Mouse (Mus musculus): ENCODE measurements around the gene Dhrs9.
A peak's percentile ranks its signal among the peaks of the same experiment; 100 is the strongest.
"Not testable (repeated sequence)": the region's sequence is repeated elsewhere in the genome, so short reads cannot be mapped to it uniquely, and the experiment has no call there.

Dhrs9 gene

DNA sequence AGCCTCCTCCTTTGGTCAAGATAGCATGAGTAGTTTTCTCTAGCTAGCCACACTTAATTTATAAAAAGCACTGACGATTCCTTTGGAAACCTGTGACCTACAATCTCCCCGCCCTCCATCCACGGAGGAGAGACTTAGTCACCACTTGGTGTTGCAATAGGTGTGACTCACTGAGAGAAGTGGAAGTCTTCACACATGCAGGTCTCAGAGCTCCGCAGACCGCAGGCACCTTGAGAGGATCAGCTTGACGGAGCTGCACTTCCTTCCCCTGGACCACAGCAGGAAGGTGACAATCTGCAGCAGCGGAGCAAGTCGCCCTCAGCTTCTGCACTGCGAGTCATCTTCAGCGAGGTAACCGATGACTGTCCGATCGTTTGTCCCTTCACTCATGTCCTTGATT is at the start of gene Dhrs9:
Gene Dhrs9 (plus strand): TSS at position 165 of the 400 bp plus-strand sequence.
- no peak for DNase-seq

DNA sequence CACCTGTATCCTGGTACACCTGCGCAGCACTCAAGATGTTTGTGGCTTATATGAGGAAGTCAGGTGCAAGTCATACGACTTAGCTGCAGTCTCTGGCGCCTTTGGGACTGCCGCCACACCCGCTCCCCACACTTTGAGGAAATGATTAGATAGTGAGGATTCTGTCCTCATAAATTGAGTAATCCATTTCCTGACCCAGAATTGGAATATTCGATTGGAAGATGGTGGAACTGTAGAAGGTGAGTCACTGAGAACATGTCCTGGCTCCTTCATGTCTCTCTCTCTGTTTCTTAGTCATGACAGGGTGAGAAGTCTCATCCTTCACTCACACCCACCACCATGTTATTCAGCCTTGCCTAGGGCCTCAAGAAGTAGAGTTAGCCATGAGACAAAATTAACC is 48.7 kb upstream of the Dhrs9 start:
- not testable (repeated sequence) for DNase-seq

DNA sequence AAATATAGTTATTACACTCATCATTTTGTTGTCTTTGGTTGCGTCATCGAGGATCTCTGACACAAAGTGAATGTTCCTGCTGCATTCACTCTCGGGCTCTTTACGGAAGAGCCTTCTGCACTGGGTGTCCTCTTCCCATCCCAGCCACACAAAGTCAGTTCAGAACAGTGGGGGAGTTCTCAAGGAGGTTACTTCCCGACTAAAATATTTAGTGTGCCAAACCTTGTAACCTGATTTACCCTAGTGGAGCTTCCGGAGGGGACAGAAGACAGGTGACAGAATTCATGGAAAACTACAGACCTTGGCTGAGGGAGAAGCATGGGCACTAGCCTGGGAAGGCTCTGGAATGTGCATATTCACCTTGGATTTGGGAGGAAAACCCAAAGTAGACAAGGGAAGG is 38.7 kb upstream of the Dhrs9 start:
- DNase-seq, result no peak

DNA sequence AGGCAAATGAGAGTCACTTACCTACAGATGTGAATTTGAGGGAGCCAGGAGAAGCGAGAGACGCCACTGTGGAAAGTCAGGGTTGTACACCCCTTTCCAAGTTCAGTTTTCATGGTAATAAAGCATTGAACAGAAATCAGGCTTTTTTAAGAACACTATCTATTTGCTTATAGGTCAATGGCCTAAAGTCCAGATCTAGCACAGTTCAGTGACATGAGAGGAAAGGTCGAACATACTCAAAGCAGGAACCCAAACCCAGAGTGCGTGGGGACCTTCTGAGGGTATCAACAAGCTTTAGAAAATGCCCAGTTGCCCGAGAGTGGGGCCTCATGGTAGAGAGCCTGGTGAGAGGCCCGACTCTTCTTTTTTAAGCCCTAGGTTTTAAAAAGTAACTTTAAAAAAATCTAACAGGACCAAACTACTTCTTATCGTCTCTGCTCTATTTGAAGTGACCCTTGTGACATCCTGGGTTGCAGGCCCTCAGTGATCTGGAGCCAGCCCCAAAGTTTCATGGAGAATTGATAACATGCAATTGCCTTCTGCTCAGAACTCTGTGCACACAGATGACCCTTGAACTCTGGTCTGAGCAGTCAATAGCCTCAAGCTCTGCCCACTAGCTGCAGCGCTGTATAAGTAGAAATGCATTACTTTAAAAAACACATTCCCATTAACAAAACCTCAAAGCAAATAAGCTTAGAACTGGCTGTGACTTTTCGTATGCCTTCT is 37.6 kb upstream of the Dhrs9 start, which contains the start of gene Abcb11:
Gene Abcb11 (minus strand): TSS at position 121 of the 726 bp plus-strand sequence.
- DNase-seq, result no peak

DNA sequence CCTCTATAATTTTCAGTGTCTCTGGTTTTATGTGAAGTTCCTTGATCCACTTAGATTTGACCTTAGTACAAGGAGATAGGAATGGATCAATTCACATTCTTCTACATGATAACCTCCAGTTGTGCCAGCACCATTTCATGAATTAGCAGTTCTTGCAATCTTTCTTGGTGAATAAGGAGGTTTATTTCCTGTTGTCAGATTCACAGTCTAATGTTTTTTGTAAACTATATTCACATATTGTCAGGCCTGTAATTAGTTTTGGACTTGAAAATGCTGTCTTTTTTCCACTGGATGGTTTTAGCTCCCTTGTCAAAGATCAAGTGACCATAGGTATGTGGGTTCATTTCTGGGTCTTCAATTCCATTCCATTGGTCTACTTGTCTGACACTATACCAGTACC is 24.8 kb upstream of the Dhrs9 start:
- DNase-seq, result not testable (repeated sequence)

DNA sequence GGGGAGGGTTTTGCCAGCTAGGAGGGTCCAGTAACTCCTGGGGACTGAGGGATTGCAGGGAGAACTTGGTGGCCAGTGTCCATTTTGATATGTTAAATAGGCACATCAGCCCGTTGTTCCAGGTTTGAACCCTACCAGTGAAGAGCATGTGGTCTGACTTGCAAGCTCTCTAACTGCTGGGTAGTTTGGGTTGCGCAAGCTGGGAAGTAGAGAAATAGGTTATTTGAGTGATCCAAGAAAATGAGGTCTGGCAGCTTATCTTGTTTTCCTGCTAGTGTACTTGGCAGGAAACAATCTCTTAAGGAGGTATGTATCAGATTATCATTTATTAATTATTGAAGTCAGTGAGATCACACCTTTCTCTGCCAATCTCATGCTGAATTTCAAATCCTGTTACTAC is 15.4 kb upstream of the Dhrs9 start:
- no peak for DNase-seq

DNA sequence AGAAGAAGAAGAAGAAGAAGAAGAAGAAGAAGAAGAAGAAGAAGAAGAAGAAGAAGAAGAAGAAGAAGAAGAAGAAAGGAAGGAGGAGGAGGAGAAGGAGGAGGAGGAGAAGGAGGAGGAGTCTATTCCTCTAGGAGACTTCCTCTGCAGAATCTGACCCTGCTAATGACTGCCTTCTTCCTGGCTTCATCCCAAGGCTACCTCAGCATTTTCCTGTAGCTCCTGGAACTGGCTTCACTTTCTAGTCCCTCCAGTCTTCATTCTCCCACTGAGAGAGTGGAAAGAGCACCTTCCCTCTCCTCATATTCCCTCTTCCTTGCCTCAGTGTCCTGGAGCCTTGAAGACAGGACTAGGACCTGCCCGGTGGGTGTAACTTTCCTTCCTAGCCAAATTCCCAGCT is 15.0 kb upstream of the Dhrs9 start:
- DNase-seq, result peak; percentile 19

DNA sequence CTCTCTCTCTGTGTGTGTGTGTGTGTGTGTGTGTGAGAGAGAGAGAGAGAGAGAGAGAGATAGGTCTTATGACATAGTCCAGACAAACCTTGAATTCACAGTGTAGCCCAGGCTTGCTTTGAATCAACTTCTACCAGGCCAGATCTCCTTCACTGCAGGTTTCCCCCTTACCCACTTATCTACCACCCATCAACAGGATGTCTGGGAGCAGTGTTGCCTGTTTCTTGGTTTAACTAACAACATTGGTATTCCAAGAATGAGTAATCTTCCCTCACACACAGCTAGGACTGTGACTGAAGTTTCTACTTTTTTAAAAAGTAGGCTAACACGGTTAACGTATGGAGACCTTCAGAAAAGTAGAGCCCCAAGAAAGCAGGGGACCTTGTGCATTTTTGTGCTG is 3.5 kb upstream of the Dhrs9 start:
- no peak for DNase-seq

DNA sequence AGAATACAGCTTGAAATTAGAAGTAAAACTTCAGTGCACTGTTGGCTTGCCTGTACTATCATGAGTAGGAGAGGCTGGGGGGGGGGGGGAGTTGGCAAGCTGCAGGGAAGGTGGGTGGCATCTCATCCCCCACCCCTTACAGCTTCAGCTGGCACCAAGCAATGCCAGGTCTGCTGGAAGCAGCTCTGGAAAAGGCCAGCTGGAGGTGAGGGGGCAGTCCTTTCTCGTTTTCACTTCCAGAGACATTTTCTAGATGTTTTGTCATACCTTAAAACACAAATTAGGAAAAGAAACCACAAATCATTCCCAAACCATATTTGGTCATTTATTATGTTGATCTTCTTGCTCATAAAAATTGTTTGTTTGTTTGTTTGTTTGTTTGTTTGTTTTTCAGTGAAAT is 444 bp upstream of the Dhrs9 start:
- no peak for DNase-seq

DNA sequence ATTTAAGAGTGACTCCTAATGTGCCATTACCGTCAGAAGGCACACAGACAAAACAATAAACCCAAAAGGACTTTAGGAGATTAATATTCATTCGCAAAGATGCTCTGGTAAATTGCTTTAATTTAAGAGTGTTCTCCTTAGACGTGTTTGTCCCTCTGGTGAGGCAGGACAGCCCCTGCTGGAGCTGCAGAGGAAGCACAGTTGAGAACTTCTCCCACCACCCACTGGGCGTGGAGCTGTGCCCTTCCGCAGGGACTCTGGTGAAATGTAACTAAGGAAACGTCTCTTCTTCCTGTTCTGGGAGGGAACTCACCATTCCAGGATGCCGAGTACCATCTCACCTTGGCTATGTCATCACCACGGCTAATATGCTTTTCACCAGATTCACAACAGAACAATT is 1.5 kb downstream of the Dhrs9 start:
- DNase-seq, result no peak

DNA sequence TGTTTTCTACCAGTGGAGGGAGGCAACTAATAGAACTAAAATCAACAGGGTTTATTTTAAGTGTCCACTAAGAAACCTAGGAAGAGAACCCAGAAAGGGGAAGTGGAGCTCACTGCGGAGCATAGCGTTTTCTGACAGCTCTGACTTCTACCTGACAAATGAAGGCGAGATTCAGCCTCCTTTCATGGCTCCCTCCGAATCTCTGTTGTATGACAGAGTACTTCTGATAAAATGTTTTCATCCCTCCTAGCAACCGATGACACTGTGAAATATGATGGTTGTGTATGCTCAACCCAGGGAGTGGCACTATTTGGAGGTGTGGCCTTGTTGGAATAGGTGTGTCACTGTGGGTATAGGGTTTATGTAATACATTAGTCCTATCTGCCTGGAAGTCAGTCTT is 2.6 kb downstream of the Dhrs9 start:
- DNase-seq, result no peak

DNA sequence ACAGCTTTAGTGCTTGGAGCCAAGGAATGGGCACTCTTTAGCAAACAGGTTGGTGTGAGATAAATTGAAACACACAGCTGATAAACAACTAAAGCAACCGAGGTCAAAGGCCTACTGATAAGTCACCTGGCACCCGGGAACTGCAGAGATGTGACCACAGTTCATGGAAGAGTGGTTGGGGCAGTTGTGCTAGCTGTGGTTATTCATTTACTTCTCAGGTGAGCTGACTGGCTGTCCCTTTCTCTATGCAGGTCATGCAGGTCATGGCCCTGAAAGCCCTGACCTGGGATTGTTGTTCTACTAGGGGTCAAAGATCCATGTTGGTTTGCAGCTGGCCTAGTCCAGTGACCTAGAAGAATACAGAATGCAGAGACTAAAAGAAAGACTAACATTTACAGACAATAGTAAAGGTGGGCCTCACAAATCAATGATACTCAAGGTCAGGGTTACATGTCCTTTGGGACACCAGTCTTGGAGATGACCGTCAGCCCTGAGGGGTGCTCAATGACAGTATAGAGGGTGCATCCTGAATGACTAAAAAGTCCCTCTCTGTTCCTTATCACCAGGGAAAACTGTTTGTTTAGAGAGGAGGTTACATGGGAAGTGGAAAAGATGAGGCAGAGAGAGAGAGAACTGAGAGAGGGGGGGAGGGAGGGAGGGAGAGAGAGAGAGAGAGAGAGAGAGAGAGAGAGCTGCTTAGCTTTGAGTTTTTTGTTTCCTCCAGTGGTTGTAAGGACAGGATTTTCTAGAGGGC is 6.0 kb downstream of the Dhrs9 start:
- peak; percentile 48 for DNase-seq

DNA sequence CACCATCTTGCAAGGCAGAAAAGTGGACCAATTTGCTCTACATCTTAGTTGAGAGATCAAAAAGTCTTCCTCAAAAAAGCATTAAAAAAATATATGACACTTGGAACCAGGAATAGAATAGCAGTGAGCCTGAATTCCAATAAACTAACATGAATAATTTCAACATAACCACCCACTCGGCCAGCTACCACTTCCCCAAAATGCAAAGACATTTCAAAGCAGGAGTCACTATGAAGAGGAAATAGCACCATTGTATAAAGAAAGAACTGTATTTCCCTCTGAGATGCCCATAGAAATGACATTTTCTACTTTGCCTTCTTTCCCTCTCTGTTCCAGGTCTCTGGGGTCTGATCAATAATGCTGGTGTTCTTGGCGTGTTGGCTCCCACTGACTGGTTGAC is 13.7 kb downstream of the Dhrs9 start:
- no peak for DNase-seq

DNA sequence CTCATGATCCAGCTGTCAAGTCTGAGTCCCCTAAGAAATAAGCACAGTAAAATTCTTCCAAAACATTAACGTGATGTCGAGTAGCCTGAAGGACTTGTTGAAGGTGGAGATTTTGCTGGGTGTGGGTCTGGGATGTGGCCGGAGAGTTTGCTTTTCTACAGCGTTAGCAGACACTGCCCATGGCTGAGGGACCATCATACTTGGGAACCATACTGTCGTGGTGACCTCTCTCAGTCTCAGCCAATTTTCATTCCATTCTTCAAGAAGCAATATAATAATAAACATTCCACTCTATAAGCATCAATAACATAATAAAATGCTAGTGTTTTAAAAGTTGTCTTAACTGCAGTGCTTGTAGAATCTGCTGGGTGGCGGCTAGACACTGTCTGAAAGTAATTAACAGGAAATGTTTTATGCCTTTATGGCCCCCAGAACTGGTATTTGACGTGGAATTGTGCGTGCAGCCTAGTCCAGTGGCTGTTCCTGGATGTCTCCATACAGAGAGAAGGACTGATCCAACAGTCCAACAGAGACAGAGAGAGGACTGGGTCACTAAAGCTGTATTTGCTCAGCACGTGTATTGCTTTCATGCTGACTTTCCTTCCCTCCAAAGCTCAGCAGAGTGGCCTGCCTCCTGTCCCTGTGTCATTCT is 15.5 kb downstream of the Dhrs9 start:
- DNase-seq, result no peak

DNA sequence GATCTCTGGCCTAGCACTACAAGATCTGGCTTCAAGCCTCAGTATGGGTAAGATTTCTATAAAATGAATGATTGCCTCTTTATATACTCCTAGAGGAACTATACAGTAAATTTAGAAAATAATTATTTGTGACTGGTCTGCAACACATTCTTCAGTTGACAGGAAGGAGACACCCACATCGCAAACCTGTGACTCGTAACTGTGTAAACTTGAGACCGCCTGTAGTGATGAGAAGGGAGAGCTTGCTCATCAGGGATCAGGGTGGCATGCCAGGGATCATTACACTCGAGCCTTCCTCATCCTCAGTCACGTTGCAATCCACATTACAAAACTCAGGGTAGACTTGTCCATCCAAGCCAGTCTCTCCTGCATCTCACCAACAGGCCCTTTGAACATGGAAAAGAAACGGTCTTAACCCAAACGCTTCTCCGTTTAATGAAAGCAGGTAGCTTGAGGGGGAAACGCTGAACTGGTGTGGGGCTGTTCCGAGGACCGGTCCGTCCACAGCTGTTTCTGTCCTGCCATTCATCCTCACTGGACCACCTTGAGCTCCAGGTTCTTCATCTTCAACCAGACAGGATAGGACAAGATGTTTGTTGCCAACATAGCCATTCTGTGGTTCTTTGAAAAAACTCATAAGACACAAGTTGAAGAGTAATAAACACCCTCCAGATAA is 16.7 kb downstream of the Dhrs9 start:
- no peak for DNase-seq

DNA sequence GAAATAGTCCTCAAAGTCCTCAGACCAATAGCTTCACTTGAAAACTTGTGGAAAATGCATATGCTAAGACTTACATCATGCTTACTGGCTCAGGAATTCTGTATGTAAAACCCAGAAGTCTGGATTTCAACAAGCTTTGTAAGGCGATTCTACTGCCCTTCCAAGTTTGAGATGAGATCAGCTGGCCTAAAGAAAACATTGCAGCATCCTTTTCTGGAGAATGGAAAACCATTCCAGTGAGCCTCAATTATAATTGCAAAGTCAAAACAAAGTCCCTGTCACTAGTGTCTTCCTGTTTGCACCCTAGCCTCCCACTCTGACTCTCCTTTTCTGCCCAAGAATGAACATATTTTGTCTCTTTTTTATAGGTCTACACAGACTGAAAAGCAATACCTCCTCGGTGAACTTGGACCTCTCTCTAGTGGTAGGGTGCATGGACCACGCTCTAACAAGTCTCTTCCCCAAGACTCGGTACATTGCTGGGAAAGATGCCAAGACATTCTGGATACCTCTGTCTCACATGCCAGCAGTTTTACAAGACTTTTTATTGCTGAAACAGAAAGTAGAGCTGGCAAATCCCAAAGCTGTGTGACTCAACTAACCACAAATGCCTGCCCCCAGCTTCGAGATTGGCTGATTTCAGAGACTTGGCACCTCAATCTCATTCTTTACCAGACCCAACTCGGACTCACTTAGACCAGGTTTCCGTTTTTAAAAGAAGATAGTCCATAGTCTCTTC is 20.8 kb downstream of the Dhrs9 start:
- no peak for DNase-seq

DNA sequence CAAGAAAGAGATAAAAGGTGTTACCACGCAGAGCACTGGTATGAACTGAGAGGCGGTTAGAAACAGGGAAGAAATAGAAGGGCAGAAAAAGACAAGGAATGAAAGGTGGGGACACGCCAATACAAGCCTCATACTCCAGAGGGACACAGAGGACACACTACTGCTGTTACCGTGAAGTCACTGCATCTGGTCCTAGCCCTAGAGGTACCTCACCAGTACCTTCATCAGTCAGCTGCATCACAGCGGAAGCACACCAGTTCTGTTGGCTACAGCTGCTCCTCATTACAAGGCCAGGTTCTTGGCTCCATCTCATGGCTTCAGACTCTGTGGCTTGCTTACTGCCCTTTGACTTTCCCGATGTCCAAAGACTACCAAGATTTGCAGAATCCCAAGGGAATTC is 21.6 kb downstream of the Dhrs9 start:
- DNase-seq, result no peak

DNA sequence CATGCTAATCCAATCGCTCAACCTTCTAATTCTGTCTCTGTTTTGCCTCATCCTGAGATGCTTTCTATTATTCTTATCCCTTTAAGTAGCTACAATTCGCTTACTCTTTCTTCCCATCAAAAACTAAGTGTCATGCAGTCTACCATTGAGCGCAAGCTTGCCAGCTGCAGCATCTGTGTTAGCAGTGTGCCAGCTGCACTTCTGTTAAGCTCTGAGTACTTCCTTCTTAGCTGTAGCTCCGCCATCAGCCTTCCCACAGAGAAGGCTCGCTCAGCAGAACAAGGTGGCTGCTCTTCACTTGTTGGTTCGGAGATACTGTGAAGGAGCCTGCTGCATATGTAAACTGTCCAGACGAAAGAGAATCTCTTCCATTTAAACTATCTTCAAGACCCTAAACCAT is 22.1 kb downstream of the Dhrs9 start:
- DNase-seq, result no peak

DNA sequence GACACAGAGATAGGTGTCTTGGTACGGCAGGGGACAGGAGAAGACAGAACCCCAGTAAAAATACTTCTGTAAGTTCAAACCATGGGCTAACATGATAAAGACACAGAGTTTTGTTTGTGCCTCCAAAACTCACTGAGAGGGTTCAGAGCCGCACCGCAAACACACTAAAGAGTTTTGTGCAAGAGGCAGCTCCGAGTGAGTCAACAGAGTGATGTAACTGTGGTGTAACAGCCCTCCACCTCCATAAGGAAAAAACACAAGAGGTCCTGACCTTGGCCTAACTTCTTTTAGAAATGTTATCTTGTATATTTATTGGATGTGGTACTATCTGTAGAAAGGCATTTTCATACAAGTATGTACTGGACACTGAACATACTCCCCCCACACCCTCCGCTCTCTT is 25.4 kb downstream of the Dhrs9 start:
- DNase-seq, result no peak

DNA sequence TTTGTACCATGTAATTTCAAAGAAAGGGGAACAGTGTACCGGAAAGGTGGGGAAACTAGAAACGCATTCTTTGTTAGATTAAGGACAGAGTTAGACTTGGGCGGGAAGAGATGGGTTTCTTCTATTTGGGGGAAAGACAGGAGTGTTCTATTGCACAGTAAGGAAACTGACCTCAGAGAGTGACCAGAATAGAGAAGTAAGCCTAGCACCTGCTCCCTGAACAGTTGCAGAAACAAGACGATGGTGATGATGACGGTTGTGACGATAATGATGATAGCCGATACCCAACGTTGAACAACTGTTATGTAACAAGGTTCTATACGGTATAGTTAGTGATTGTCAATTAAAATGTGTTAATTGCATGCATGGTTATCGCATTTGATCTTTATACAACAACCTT is 34.3 kb downstream of the Dhrs9 start:
- DNase-seq, result no peak

DNA sequence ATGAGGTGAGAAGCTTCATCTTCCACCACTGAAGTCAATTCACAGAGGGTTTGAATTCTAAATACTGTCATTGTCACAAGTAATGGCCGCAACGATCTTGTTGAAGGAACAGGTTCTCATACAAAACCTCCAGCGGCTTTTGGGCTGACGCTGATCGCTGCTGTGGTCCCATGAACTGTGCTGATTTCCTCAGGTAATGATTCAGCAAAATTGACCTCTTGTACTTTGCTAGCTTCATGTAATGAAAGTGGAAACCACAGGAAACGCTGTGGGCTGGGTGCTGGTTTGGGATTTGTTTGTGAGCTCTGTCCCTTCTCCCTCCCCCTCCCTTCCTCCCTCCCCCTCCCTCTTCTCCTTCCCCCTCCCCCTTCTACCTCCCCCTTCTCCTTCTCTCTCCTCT is 34.8 kb downstream of the Dhrs9 start:
- no peak for DNase-seq

DNA sequence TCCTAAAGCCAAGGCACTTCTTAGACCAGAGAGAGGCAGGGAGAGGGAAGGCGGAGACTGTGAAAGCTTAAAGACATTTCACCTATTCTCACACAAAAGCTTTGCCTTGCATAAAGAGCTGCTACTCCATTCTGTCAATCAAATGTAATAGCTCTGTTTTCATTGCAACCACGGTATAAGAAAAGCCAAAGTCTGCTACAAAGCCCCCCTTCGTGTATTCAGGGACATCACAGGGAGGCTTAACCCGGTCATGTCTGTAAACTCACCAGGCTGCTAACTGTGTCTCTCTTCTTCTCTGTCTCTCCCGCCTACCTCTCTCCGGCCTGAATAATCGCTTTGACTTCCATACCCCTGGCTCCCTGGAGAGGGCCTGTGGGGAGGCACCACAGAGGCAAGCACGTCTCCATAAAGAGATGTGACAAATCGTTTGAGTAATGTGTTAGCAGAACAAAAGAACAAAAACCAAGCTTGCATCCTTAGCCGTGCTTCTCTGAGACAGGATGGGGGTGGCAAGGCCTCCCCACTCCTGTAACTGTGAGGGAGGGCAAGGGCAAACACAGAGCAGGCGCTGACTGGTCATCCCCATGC is 38.1 kb downstream of the Dhrs9 start:
- DNase-seq, result no peak
